Mouse (Mus musculus) brown adipose tissue, adult 24 weeks (tissue): ENCODE measurements around the gene Kcne3. TPM values are rescaled to one million over a fixed set of nuclear protein-coding genes. Genes with fewer than 3 reads are reported as not detected.

ENCODE experiments used
- H3K27ac ChIP-seq: fragments of 200-500 bp; replicated peaks from 2 replicates; pipeline ENCODE4 v1.5.1; 2012; ENCODE audit warnings: low read depth, mild to moderate bottlenecking, low read length
- H3K4me1 ChIP-seq: fragments of 200-500 bp; 2 replicates; pipeline ENCODE4 v1.6.1; 2012; ENCODE audit warnings: low read length, mixed read lengths; ENCODE audit not compliant: control insufficient read depth, insufficient read depth, insufficient read length
- H3K4me3 ChIP-seq: fragments of 200-500 bp; 2 replicates; pipeline ENCODE4 v1.5.1; 2012; ENCODE audit warnings: low read depth, mild to moderate bottlenecking, low read length, moderate library complexity; ENCODE audit not compliant: insufficient read depth
- polyA plus RNA-seq: library from polyadenylated mRNA; stranded (reverse); fragments of >200 nt; gene quantifications from 2 replicates; pipeline ENCODE4 v1.2.4, GENCODE M21; 2012; ENCODE audit not compliant: missing spikeins, insufficient read depth, insufficient read length

The Kcne3 gene
- polyA plus RNA-seq, 1 experiment: not detected

GRCm38 (mm10) chr7:100168654-100169053 lies 7.6 kb upstream of the Kcne3 start:
- H3K4me3 ChIP-seq: no peak overlapping the region
- H3K4me1 ChIP-seq: peaks cover 2% of the 10 kb centered on the region; the same call in 1 of the 2 replicates
- H3K27ac ChIP-seq: no peak overlapping the region

- Histone ChIP-seq H3K4me1 (peaks cover 2% of the 10 kb centered on the region; the same call in 1 of the 2 replicates), H3K27ac (no peak overlapping the region), H3K4me3 (no peak overlapping the region)
Observed at GRCm38 (mm10) chr7:100170756-100171155, 5.5 kb upstream of the Kcne3 start.

GRCm38 (mm10) chr7:100178016-100178890 lies 2.0 kb downstream of the Kcne3 start:
- no peaks in the 10 kb centered on the region for H3K4me1 ChIP-seq
- H3K4me3 ChIP-seq: peak overlapping the region; percentile 57
- no peak overlapping the region for H3K27ac ChIP-seq

GRCm38 (mm10) chr7:100178891-100179233 lies 2.6 kb downstream of the Kcne3 start:
- H3K4me3 ChIP-seq: peak overlapping the region; percentile 57
- H3K4me1 ChIP-seq: no peaks in the 10 kb centered on the region
- no peak overlapping the region for H3K27ac ChIP-seq

GRCm38 (mm10) chr7:100179394-100179793 lies 3.1 kb downstream of the Kcne3 start:
- Histone ChIP-seq H3K4me1 (no peaks in the 10 kb centered on the region), H3K4me3 (no peak overlapping the region), H3K27ac (no peak overlapping the region)

GRCm38 (mm10) chr7:100179836-100180407 lies 3.6 kb downstream of the Kcne3 start:
- H3K4me3 ChIP-seq: no peak overlapping the region
- no peak overlapping the region for H3K27ac ChIP-seq
- no peaks in the 10 kb centered on the region for H3K4me1 ChIP-seq

GRCm38 (mm10) chr7:100181176-100181575 lies 4.9 kb downstream of the Kcne3 start:
- Histone ChIP-seq H3K27ac (no peak overlapping the region), H3K4me3 (no peak overlapping the region), H3K4me1 (no peaks in the 10 kb centered on the region)

GRCm38 (mm10) chr7:100181614-100182013 lies 5.3 kb downstream of the Kcne3 start:
- H3K27ac ChIP-seq: no peak overlapping the region
- H3K4me3 ChIP-seq: no peak overlapping the region

GRCm38 (mm10) chr7:100182388-100182787 lies 6.1 kb downstream of the Kcne3 start:
- H3K27ac ChIP-seq: no peak overlapping the region
- no peak overlapping the region for H3K4me3 ChIP-seq
- H3K4me1 ChIP-seq: no peaks in the 10 kb centered on the region

More at GRCm38 (mm10) chr7:100181614-100182013, 5.3 kb downstream of the Kcne3 start:
- no peaks in the 10 kb centered on the region for H3K4me1 ChIP-seq

GRCm38 (mm10) chr7:100187601-100188000 lies 11.3 kb downstream of the Kcne3 start:
- Histone ChIP-seq H3K4me1 (no peaks in the 10 kb centered on the region), H3K27ac (no peak overlapping the region), H3K4me3 (no peak overlapping the region)

GRCm38 (mm10) chr7:100190167-100190566 lies 13.9 kb downstream of the Kcne3 start:
- no peak overlapping the region for H3K4me3 ChIP-seq
- no peak overlapping the region for H3K27ac ChIP-seq
- H3K4me1 ChIP-seq: no peaks in the 10 kb centered on the region

GRCm38 (mm10) chr7:100190778-100191177 lies 14.5 kb downstream of the Kcne3 start:
- no peaks in the 10 kb centered on the region for H3K4me1 ChIP-seq
- H3K27ac ChIP-seq: no peak overlapping the region
- no peak overlapping the region for H3K4me3 ChIP-seq

GRCm38 (mm10) chr7:100201191-100201590 lies 24.9 kb downstream of the Kcne3 start:
- H3K27ac ChIP-seq: no peak overlapping the region
- H3K4me3 ChIP-seq: no peak overlapping the region
- H3K4me1 ChIP-seq: no peaks in the 10 kb centered on the region

GRCm38 (mm10) chr7:100203616-100204015 lies 27.3 kb downstream of the Kcne3 start:
- peaks cover 6% of the 10 kb centered on the region; the same call in 1 of the 2 replicates for H3K4me1 ChIP-seq
- H3K4me3 ChIP-seq: no peak overlapping the region
- H3K27ac ChIP-seq: no peak overlapping the region

GRCm38 (mm10) chr7:100204871-100205270 lies 28.6 kb downstream of the Kcne3 start:
- Histone ChIP-seq H3K27ac (no peak overlapping the region), H3K4me3 (no peak overlapping the region), H3K4me1 (peaks cover 6% of the 10 kb centered on the region; the same call in 1 of the 2 replicates)

- H3K4me3 ChIP-seq: no peak overlapping the region
- peaks cover 6% of the 10 kb centered on the region; the same call in 1 of the 2 replicates for H3K4me1 ChIP-seq
- H3K27ac ChIP-seq: no peak overlapping the region
Observed at GRCm38 (mm10) chr7:100206144-100206543, 29.8 kb downstream of the Kcne3 start.
